Mouse (Mus musculus): ENCODE data around the gene Atl3.

The Atl3 gene

GRCm38 (mm10) chr19:7559986-7560385 lies 66.1 kb downstream of the Atl3 start:
- no peak for DNase-seq (ENCODE audit: low spot score in 2 of 2)

- no peak for DNase-seq (ENCODE audit: low spot score in 2 of 2)
These were observed 67.6 kb downstream of the Atl3 start for GRCm38 (mm10) chr19:7561456-7561855.

GRCm38 (mm10) chr19:7562601-7563129 lies 68.8 kb downstream of the Atl3 start:
- DNase-seq (ENCODE audit: low spot score in 2 of 2) = no peak

GRCm38 (mm10) chr19:7563676-7564075 lies 69.8 kb downstream of the Atl3 start:
- DNase-seq (ENCODE audit: low spot score in 2 of 2) = no peak

GRCm38 (mm10) chr19:7564457-7564856 lies 70.6 kb downstream of the Atl3 start:
- no peak for DNase-seq (ENCODE audit: low spot score in 2 of 2)

- DNase-seq (ENCODE audit: low spot score in 2 of 2) = no peak
These were observed 73.0 kb downstream of the Atl3 start for GRCm38 (mm10) chr19:7566826-7567225.

- no peak for DNase-seq (ENCODE audit: low spot score in 2 of 2)
These were observed 74.5 kb downstream of the Atl3 start for GRCm38 (mm10) chr19:7568364-7568763.

GRCm38 (mm10) chr19:7569650-7570049 lies 75.8 kb downstream of the Atl3 start:
- DNase-seq (ENCODE audit: low spot score in 2 of 2) = no peak

GRCm38 (mm10) chr19:7576180-7576579 lies 82.3 kb downstream of the Atl3 start:
- no peak for DNase-seq (ENCODE audit: low spot score in 2 of 2)

- DNase-seq (ENCODE audit: low spot score in 2 of 2) = no peak
These were observed 83.9 kb downstream of the Atl3 start for GRCm38 (mm10) chr19:7577710-7578109.

GRCm38 (mm10) chr19:7581042-7581441 lies 87.2 kb downstream of the Atl3 start:
- DNase-seq (ENCODE audit: low spot score in 2 of 2) = no peak

- no peak for DNase-seq (ENCODE audit: low spot score in 2 of 2)
These were observed 89.3 kb downstream of the Atl3 start for GRCm38 (mm10) chr19:7583101-7583500.

- DNase-seq (ENCODE audit: low spot score in 2 of 2) = no peak
These were observed 89.8 kb downstream of the Atl3 start for GRCm38 (mm10) chr19:7583599-7583998.

GRCm38 (mm10) chr19:7585279-7585678 lies 91.4 kb downstream of the Atl3 start:
- no peak for DNase-seq (ENCODE audit: low spot score in 2 of 2)

- no peak for DNase-seq (ENCODE audit: low spot score in 2 of 2)
These were observed 91.9 kb downstream of the Atl3 start for GRCm38 (mm10) chr19:7585764-7586163.

Measured in spleen, postnatal 10 days (tissue).